In genomic region chr3:68495736-68496242, GRCm38 (mm10) we compare ENCODE assay signal across 8 mouse cellular contexts.
DNase-seq lines count a peak whose midpoint lies in the region; ATAC-seq and TF ChIP-seq lines count a peak whose summit lies in the region.

No protein-coding gene starts in this region.

- peak overlapping the region; percentile 95 for H3K9ac ChIP-seq in heart, embryonic 12.5 days

- DNase-seq in cerebellum, adult 2 months: no peak
- DNase-seq in cerebellum, adult 18-20 months: no peak
- peak; percentile 42 for DNase-seq in ZHBTc4 (ENCODE audit: low read depth, low spot score)
- DNase-seq in kidney, postnatal 14 days: peak; percentile 32
- no peak for DNase-seq in adrenal gland, postnatal 25 days
- DNase-seq in spleen, postnatal 14 days (ENCODE audit: low spot score in 2 of 2): no peak

- H3K9me3 ChIP-seq in heart, embryonic 12.5 days (replicated peaks): no peaks in the 10 kb centered on the region

- peak overlapping the region; percentile 81 for H3K4me2 ChIP-seq in heart, embryonic 12.5 days
- peak overlapping the region; percentile 98 for H3K4me2 ChIP-seq in myocyte (ENCODE audit: low read depth)

- no peak for TF ChIP-seq CTCF in cerebellum, adult 2 months (IDR thresholded peaks at IDR 0.05; ENCODE audit: borderline replicate concordance, insufficient read depth, low read depth, low read length)

- no peaks in the 10 kb centered on the region for H3K27me3 ChIP-seq in cerebellum, adult 2 months (ENCODE audit: control insufficient read depth, insufficient read depth, low read length)
- H3K27me3 ChIP-seq in heart, embryonic 12.5 days (replicated peaks): no peaks in the 10 kb centered on the region
- H3K27me3 ChIP-seq in myocyte (ENCODE audit: control insufficient read depth, insufficient read depth, insufficient read length): no peaks in the 10 kb centered on the region

- TF ChIP-seq POLR2A in cerebellum, adult 2 months (IDR thresholded peaks at IDR 0.05; ENCODE audit: borderline replicate concordance, insufficient read depth, low read length): no peak
- no peak for TF ChIP-seq POLR2A in myocyte (IDR thresholded peaks at IDR 0.05; ENCODE audit: insufficient read length, low read depth)

- ATAC-seq in heart, embryonic 12.5 days (ENCODE audit: insufficient number of reproducible peaks, low FRiP score): no peak

- H3K36me3 ChIP-seq in heart, embryonic 12.5 days: peaks cover 4% of the 10 kb centered on the region
- H3K36me3 ChIP-seq in myocyte (ENCODE audit: control insufficient read depth, insufficient read depth): peaks cover 3% of the 10 kb centered on the region

- H3K79me2 ChIP-seq in myocyte (ENCODE audit: control insufficient read depth, insufficient read depth): peaks cover 53% of the 10 kb centered on the region

- H3K27ac ChIP-seq in cerebellum, adult 2 months (ENCODE audit: insufficient read depth, low read length): no peak overlapping the region
- H3K27ac ChIP-seq in heart, embryonic 12.5 days (ENCODE audit: poor library complexity, severe bottlenecking): peak overlapping the region; percentile 99

- H3K4me1 ChIP-seq in cerebellum, adult 2 months (ENCODE audit: control insufficient read depth, insufficient read depth, low read length): peaks cover 2% of the 10 kb centered on the region; the same call in 1 of the 2 replicates
- H3K4me1 ChIP-seq in heart, embryonic 12.5 days (replicated peaks): peaks cover 51% of the 10 kb centered on the region

- peak overlapping the region; percentile 2 for H3K4me3 ChIP-seq in cerebellum, adult 2 months (replicated peaks; ENCODE audit: insufficient read depth, low read depth, low read length)
- H3K4me3 ChIP-seq in heart, embryonic 12.5 days: peak overlapping the region; percentile 87
- H3K4me3 ChIP-seq in myocyte: peak overlapping the region; percentile 91

- 31% methylated on average over 9 of the region's 9 CpGs for WGBS in cerebellum, adult 2 months
- WGBS in heart, embryonic 12.5 days: under 1% methylated on average over 9 of the region's 9 CpGs

- peak overlapping the region; percentile 89 for H3ac ChIP-seq in myocyte (ENCODE audit: control insufficient read depth, insufficient read length)

TF ChIP-seq in myocyte, 11 proteins besides CTCF, POLR2A, EP300 and RAD21:
- TF ChIP-seq MAX (IDR thresholded peaks at IDR 0.05; ENCODE audit: low read depth) (no peak), TCF3 (IDR thresholded peaks at IDR 0.05; ENCODE audit: insufficient read length, low read depth) (no peak), SRF (IDR thresholded peaks at IDR 0.05; ENCODE audit: control insufficient read depth, insufficient read length, low read depth) (no peak), TCF12 (IDR thresholded peaks at IDR 0.05; ENCODE audit: insufficient read depth, poor library complexity, severe bottlenecking) (no peak), USF1 (IDR thresholded peaks at IDR 0.05; ENCODE audit: low read depth) (no peak), MYOG (IDR thresholded peaks at IDR 0.05; ENCODE audit: control insufficient read depth in 1 of 3, insufficient read depth in 1 of 3, insufficient read length in 2 of 3, low read depth in 2 of 3) (no peak), REST (IDR thresholded peaks at IDR 0.05; ENCODE audit: insufficient read depth, insufficient read length) (no peak)
TF ChIP-seq in myocyte: peak in this region for 0.

Comparison
In these comparisons a context has a peak if more than half of its experiments do, and no peak if none do; other contexts are left out.
1. DNase-seq: peak in ZHBTc4 (single experiment) and kidney, postnatal 14 days (single experiment); none in cerebellum, adult 2 months (0 of 2), cerebellum, adult 18-20 months (0 of 2), adrenal gland, postnatal 25 days (single experiment) and spleen, postnatal 14 days (0 of 2).
2. H3K4me3 ChIP-seq: peak in every context shown above with its lines; median percentile 91 in myocyte; 87 in heart, embryonic 12.5 days; 2 in cerebellum, adult 2 months.